Mouse (Mus musculus) cerebellum, adult 8-10 months (tissue): ENCODE results near the gene Rnf212.

Experiments
- DNase-seq: peaks from one replicate; pipeline ENCODE4 v3.0.0; 2022

Gene Rnf212

GRCm38 (mm10) chr5:108711968-108712367, 62.8 kb downstream of the Rnf212 start:
- no peak for DNase-seq

GRCm38 (mm10) chr5:108708981-108709731, 65.6 kb downstream of the Rnf212 start:
- no peak for DNase-seq

- no peak for DNase-seq
Observed at GRCm38 (mm10) chr5:108708419-108708818, 66.4 kb downstream of the Rnf212 start.

- DNase-seq = no peak
Observed at GRCm38 (mm10) chr5:108707758-108708157, 67.0 kb downstream of the Rnf212 start.

GRCm38 (mm10) chr5:108703754-108704626, 70.8 kb downstream of the Rnf212 start:
- no peak for DNase-seq

DNA sequence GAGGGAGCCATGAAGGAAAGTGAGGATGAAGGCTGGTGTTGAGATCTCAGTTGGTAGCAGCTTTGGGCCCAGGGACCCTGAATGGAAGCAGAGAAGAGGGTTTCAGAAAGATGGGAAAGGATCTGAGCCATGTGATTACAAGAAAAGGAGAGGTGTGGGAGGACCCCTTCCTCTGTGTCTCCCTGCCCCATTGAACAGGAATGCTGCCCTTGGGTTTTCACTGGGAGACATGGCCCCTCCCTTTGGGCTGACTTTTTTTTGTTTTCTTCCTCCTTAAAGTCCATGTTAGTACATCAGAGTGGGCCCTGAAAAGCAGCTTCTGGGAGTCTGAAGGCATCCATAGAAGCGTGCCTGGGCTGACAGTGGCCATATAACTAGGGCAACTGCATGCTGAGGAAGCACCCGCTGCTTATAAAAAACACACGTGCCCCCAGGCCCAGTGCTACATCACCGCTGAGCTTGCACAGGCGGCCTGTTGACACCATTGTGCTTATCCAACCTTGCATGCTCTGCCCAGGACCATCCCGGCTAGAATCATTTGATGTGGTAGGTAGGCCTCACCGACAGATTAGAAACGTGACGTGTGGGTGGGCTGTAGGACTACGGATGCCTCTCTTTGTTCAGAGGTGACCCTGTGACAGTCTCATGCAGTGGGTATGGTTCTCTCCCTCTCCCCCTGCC, 73.3 kb downstream of the Rnf212 start:
- no peak for DNase-seq

DNA sequence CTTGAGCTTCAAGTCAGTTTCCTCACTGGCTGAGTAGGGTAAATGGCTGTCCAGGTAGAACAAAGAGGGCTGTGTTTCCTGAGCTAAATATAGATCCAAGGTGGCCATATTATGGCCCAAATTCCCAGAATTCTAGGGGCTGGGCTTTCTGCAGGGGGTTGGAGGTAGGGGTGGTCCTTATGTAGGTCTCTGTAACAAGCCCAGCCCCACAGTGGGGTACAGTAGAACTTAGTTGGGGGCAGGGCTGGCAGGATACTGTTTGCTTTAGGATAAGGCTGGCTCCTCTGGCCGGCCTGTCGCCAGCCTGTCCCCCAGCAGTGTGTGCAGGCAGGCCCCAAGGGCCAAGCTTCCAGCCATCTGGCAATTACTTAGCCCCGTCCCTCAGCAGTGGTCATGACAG, 74.4 kb downstream of the Rnf212 start:
- DNase-seq = no peak

GRCm38 (mm10) chr5:108697341-108697753, 77.4 kb downstream of the Rnf212 start:
- no peak for DNase-seq

GRCm38 (mm10) chr5:108696542-108696941, 78.2 kb downstream of the Rnf212 start:
- no peak for DNase-seq

DNA sequence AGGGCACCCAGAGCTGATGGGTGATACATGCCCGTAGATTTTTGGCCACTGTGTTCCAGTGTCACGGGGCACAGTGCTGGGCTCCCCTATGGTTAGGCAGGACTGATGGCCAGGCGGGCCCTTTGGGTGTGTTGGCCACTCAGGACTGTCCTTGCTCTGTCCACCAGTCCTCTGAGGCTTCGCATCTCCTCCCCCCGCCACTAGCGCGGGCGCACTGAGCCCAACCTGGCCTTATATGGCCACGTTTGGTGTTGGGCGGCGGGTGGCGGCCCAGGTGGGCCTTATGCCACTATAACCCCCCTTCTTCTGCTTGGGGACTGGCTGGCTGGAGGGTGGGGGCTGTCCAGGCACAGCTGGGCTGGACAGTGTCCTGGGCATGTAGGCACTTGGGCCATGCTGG, 78.9 kb downstream of the Rnf212 start:
- DNase-seq = no peak

DNA sequence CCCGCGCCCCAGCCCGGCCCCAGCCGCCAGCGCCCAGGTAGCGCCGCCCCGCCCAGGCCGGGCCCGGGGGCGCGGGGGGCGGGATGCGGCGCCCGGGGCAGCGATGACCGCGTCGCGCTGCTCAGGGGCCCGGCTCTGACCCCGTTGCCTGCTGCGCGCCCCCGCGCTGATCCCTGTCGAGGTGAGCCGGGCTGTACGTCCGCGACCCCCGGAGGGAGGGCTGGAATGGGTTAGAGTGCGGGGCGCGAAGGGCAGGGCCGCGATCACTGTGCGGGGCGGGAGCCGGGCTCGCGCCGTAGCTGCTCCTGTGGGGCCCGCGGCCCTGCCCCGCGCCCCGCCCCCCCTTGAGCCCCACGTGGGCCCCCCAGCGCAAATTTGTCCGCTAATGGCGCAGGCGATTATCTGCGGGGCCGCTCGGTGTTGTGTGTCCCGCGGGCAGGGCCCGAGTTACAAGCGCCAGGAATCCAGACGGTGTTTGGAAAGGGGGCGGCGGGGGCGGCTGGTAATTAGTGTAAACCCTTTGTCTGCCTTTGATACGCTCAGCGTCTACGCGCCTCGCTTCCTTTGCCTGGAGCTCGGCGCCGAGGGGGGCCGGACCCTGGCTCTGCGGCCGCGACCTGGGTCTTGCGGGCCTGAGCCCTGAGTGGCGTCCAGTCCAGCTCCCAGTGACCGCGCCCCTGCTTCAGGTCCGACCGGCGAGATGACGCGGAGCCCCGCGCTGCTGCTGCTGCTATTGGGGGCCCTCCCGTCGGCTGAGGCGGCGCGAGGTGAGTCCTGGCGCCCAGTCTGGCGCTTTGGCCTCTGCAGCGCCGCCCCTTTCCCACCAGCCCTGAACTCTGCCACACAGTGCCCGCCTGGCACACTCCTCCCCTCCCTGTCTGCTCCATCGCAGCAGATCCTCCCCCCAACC, 80.2 kb downstream of the Rnf212 start:
- no peak for DNase-seq

DNA sequence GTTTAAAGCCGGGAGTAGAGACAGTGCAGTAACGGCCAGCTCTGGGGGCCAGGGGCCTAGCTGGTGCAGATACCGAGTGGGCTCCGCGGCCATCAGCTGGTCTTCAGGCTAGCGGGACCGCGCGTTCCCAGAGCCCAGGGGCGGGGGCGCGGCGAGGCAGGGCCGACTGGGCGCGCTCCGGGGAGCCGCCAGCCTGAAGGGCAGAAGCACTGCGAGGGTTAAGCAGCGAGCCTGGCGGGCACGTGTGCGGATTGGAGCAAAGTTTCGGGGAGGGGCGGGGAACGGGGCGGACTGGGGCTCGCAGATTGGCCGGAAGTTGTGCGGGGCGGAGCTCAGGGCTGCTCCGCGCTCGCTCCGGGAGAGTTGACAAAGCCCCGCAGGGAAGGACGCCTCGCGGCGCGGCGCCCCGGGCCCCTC, 80.9 kb downstream of the Rnf212 start:
- DNase-seq = no peak

- no peak for DNase-seq
Observed at GRCm38 (mm10) chr5:108692271-108692670, 82.5 kb downstream of the Rnf212 start, which contains the start of gene Fgfrl1. Gene Fgfrl1, plus strand, starts transcription at chr5:108692382.

DNA sequence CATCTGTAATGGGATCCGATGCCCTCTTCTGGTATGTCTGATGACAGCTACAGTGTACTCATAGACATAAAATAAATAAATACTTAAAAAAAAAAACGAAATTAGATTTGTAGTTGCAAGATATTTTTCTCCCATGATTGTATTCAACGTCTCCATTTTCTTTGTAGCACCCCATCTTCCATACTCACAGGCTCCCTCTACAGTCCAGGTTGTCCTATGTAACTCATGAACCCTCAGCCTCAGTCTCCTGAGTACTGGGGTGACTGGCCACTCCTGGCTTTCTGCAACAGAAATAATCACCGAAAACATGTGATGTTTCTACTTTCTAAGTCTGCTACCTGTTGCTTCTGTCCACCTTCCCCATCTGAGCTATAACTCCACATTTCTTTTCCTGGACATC, 83.6 kb downstream of the Rnf212 start:
- no peak for DNase-seq

DNA sequence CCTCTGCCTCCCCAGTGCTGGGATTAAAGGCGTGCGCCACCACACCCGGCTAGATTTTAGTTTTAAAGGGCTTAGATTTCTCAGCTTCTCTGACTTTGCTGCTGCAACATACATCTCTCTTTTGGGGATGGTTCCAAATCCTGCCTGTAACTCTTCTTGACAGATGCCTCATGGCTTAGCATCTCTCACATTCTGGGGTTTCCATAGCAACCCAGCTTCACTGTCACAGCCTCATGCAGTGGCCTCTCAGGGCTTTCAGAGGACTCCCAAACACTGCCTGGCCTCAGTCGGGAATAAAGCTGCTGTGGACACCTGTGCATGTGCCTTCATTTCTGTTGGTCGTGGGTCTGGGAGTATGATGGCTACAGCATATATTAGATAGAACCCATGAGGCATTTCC, 85.7 kb downstream of the Rnf212 start:
- no peak for DNase-seq

GRCm38 (mm10) chr5:108680871-108681270, 93.9 kb downstream of the Rnf212 start:
- DNase-seq = no peak

GRCm38 (mm10) chr5:108679909-108680308, 94.9 kb downstream of the Rnf212 start:
- DNase-seq = no peak
